Mouse (Mus musculus) spleen, embryonic (tissue): ENCODE results near the gene Nt5e.

Experiments
- CTCF ChIA-PET: fragments of 350-600 bp; sonication (Branson Sonifier 250); formaldehyde crosslinking; loops from one replicate; lab custom pipeline; 2022; lab: Charles Lee

Nt5e gene

GRCm38 (mm10) chr9:88344424-88344823, 17.4 kb downstream of the Nt5e start:
- CTCF ChIA-PET: interaction anchor here (0.7 kb wide), 1 partner anchor 951 kb away, joined by 3 read pairs; no protein-coding TSS in a partner anchor

DNA sequence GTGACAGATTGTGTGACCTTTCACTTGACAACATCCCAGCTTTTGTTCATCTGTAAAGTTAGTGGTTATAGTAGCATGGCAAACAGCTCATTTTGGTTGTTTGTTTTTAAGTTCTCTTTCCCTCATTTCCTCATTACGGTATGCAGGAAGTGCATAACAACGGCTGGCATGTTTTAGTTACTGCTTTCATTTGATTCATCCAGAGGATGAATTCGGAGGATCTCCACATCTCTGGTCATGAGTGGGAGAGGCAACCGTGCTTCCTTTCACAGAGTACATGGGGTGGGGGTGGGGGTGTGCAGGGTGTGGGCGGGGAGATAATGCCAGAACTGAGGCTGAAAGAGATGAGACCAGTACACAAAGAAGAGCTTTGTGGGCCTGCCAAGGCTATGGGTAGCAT, 19.9 kb downstream of the Nt5e start:
- CTCF ChIA-PET: no interaction called here

DNA sequence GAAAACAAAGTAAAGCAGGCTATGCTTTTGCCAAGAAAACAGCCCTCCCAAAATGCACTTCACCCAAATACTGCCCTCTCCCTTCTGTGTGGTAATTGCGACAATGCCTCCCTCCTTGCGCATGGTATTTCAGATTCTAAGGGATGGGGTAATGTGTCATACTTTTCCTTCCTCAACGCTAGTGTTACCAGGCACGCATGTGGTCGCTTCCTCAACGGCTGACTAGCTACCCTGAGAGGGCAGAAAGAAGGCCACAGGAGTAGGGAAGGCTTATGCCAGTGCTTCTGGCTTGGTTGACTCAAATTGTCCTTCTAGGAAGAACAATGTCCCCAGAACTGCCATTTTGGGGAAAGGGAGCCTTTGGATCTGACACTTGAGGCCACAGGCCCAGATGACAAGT, 21.6 kb downstream of the Nt5e start:
- CTCF ChIA-PET: no interaction called here

GRCm38 (mm10) chr9:88350317-88350716, 23.3 kb downstream of the Nt5e start:
- CTCF ChIA-PET: no interaction called here

DNA sequence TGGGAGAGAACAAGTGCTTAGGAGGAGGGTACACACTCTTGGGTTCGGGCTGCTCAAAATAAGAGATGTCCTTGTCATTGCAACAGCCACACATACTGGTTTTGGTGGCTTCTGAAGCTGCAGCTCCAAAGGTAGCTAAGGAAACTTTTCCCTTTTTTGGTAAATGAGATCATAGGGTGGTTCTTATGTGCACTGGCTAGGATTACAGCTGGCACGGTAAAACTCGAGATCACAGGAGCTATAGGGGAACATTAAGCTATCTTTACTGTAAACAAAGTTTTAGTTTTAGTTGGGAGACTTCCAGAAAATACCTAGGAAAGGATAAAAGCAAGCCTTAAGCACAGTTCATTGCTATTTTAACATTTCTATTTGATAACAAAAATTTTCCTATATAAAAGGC, 24.2 kb downstream of the Nt5e start:
- CTCF ChIA-PET: interaction anchor here (0.5 kb wide), 1 partner anchor 84 kb away, joined by 3 read pairs; no protein-coding TSS in a partner anchor

GRCm38 (mm10) chr9:88352741-88353140, 25.7 kb downstream of the Nt5e start:
- CTCF ChIA-PET: no interaction called here

- CTCF ChIA-PET: no interaction called here
Measured at GRCm38 (mm10) chr9:88353459-88353858, 26.5 kb downstream of the Nt5e start.

DNA sequence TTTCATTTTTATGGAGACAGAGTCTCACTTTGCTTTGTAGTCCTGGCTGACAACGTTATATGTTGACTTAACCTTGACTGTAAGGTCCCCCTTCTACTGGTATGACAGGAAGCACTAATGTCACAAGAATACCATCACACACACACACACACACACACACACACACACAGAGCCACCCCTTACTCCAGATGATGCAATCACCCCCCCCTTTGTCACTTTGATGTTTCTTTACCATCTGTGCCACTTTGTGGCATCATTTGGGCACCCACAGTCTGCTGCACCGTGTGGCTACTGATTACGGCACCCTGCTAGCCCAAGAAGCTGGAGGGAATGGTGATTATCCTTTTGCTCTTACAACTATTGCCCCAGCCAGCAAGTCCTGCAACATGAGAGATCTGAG, 30.2 kb downstream of the Nt5e start:
- CTCF ChIA-PET: no interaction called here

GRCm38 (mm10) chr9:88359140-88359539, 32.1 kb downstream of the Nt5e start:
- CTCF ChIA-PET: no interaction called here

DNA sequence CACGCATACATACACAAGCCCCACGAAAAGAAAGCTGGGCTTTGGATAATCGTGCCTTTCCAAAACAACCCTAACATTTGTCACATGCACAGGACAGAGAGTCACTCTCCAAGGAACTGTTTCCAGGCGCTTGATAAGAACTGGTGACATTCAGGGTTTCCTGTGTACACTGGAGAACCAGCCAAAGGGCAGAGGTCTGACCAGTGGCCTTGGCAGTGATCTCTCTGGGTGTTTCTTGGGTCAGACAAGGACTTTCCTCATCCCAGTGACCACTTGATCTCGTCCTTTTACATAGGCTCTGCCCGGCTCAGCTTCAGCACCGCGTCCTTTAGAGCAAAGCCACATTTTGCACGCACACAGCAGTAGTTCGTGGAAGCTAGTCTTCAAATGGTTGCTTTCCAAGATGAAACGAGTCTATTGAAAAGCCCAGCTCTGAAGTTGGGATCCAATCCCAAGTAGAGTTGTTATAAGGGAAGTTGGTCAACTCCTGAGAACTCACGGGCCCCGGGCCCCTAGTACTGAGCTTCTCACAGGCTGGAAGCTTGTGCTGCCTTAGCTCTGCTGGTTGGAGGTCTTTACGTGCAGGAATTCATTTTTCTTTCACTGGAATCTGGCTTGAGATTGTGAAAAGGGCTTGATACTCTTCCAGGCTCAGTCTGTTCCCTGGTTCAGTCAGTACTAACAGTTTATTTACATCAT, 34.4 kb downstream of the Nt5e start:
- CTCF ChIA-PET: no interaction called here

DNA sequence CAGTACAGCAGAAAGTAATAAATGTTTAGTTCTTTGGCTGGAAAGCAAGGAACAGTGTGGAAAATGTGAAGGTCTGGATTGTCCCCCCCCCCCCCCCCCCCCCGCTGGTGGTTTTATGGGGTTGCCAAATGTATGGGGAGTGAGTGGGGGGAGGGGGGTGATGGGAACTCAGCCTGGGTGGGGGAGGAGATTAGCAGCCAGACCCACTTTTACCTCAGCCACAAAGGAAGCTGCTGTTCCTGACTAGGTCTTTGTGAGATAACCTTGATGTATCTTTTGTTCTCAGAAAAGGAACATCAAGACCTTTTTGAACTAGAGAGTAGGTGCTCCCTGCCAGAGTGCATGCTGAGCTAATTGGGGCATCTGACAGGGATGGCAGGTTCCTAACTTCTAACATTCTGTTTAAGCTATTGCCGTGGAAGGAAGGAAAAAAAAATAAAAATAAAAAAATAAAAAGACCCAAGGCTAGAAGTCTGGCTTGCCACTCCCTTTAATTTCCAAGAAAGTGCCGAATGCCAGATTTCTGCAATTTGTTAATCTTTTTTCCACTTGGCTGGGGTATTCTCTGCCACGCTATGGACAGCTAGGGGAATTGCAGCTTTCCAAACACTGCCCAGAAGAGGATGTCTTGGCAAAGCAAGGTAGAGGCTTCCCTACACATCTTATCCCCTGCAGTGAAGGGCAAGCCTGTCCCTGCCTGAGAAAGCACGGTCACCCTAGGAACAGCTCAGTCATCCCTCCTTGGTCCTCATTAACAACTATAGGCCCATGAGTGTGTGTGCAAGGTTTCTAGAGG, 35.3 kb downstream of the Nt5e start:
- CTCF ChIA-PET: no interaction called here

- CTCF ChIA-PET: no interaction called here
Measured at GRCm38 (mm10) chr9:88363102-88363501, 36.1 kb downstream of the Nt5e start.

DNA sequence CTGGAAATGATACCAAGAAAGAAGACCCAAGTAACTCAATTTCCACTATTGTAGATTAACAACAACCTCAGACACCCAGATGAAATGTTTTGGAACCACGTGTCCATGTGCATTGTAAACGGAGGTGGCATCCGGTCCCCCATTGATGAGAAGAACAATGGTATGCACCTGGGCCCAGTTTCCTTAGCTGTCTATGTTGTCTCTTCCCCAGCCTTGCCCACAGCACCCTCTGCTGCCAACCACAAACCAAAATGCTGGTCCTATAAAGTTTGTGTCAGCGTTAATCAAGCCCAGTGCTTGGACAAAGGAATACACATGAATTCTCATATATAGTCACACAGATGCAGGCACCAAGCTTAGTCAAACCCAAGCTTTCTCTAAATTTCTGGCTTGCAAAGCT, 39.3 kb downstream of the Nt5e start:
- CTCF ChIA-PET: no interaction called here

- CTCF ChIA-PET: no interaction called here
Measured at GRCm38 (mm10) chr9:88366819-88367218, 39.8 kb downstream of the Nt5e start.

- CTCF ChIA-PET: no interaction called here
Measured at GRCm38 (mm10) chr9:88367322-88367721, 40.3 kb downstream of the Nt5e start.

DNA sequence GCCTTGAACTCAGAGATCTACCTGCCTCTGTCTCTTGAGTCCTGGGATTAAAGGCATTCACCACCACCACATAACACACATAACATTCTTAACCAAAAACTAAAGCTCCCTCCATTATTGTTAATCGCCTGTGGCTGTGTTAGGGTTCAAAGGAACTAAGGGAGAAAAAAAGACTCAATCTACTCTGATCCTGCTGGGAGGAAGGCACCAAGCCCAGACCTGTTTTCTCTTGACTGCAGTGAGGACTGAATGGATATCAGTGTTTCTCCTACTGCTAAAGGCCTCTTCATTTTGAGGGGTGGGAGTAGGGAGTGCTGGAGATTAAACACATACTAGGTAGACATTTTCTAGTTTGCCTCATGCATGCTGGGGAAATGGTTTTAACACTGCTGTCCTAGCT, 40.8 kb downstream of the Nt5e start:
- CTCF ChIA-PET: no interaction called here

DNA sequence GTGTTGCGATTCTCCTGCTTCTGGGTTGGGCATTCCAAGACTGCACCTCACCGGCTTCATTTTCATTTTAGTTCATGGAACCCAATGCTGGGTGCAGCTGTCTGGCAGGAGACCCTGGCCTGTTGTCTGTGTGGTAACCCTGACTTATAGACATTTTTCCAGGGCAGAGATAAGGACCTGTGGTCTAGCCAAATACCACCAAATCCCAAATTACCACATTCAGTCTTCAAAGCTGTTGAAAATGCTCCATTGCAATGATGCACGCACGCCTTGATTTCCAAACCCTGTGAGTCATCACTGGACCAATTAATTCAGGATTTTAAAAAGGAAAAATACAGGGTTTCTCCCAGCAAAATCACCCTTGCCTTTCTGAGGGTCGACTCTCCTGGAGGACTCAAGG, 41.5 kb downstream of the Nt5e start:
- CTCF ChIA-PET: no interaction called here

GRCm38 (mm10) chr9:88369666-88370065, 42.7 kb downstream of the Nt5e start:
- CTCF ChIA-PET: no interaction called here

DNA sequence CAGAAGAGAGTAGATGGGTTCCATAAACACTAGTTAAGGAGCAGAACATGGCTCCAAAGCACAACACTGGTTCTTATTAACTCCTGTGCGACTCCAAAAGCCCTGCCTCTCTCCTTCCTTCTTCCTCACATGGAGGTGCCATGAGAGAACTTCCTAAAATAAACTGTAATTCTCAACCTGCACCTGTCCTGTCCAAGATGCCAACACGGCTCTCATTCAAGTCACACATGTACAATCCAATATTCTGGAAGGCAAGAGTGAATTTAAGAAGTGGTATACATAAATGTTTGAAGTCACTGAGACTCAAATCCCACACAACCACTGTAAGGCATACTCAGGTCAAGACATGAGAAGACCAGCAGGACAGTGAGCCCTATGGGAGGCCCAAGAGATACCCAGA, 44.2 kb downstream of the Nt5e start:
- CTCF ChIA-PET: no interaction called here

DNA sequence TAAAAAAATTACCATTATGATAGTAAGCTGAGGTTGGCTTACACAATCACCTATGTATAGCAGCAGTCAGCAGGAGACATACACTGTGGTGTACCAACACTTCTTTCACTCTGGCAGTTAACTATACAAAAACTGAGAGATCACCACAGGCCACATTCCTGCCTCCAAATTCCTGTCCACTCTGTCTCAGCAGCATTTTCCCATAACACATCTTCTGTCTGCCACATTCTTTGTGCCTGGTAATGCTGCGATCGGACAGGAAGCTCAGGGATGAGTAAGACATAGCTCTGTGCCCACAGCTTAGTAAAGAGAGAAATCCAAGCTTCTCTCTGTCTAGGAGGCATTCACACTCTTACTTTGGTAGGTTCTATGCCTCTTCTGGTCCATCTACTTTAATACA, 46.0 kb downstream of the Nt5e start:
- CTCF ChIA-PET: no interaction called here

- CTCF ChIA-PET: no interaction called here
Measured at GRCm38 (mm10) chr9:88377483-88377882, 50.5 kb downstream of the Nt5e start.

GRCm38 (mm10) chr9:88379057-88379456, 52.1 kb downstream of the Nt5e start:
- CTCF ChIA-PET: no interaction called here

- CTCF ChIA-PET: no interaction called here
Measured at GRCm38 (mm10) chr9:88380076-88380475, 53.1 kb downstream of the Nt5e start.
